Mouse (Mus musculus): ENCODE data around the gene Lsm3. TPM values are rescaled to one million over a fixed set of nuclear protein-coding genes. Genes with fewer than 3 reads are reported as not detected.

The Lsm3 gene
- polyA plus RNA-seq, 1 experiment from 2014 or later: 223 TPM

DNA sequence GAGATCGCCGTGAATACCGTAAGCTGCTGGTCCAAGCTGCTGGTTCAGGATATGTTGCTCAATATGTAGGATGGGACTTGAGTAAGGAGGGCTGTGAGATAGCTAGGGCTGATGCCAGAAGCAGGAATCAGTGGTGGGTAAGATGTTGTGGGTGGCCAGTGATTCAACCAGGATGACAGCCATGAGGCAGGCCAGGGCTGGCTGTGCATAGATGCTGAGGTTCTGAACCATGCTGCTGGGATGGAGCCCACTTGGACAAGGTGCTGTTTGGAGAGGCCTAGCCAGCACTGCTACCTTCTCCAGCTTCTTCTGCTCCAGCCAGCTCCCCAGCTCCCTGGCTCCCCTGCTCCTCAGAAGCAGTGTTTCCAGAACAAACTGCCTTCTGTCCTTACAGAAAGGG is 35.9 kb downstream of the Lsm3 start:
- ATAC-seq (ENCODE audit: low read depth) (no peak), DNase-seq (ENCODE audit: low spot score) (no peak)
- no peak overlapping the region for H3K27ac ChIP-seq (replicated peaks; ENCODE audit: low read depth, low read length)
- peaks cover 14% of the 10 kb centered on the region for H3K4me1 ChIP-seq (ENCODE audit: control insufficient read depth, insufficient read depth, low read length)
- 96% methylated on average over 3 of the region's 3 CpGs for WGBS
- H3K9me3 ChIP-seq (ENCODE audit: control insufficient read depth, low read length): 0 out of 2 replicates have a peak, but pooled peaks cover 3% of the 10 kb centered on the region
- H3K4me3 ChIP-seq (ENCODE audit: low read depth, low read length): no peak overlapping the region
- no peaks in the 10 kb centered on the region for H3K27me3 ChIP-seq (replicated peaks; ENCODE audit: control insufficient read depth, insufficient read depth, low read length)
- no peak overlapping the region for H3K9ac ChIP-seq (ENCODE audit: low read depth, low read length)
- no peaks in the 10 kb centered on the region for H3K36me3 ChIP-seq (ENCODE audit: control insufficient read depth, insufficient read depth, low read length)
- H3K4me2 ChIP-seq (ENCODE audit: low read depth, low read length): no peak overlapping the region

DNA sequence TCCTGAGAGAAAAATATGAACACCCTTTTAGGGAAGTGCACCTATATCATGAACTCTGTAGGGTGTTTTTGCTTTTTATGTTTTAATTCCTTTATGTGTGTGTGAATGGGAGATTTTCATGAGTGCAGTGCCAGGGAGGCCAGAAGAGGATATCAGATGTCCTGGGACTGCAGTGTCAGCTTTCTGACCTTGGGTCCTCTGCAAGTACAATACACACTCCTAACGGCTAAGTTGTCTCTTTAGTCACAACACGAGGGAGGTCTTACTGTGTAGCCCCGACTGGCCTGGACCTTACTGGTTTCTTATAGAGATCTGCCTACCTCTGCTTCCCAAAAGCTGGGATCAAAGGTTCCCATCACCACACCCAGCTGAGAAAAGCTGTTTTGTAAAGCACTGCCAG is 37.0 kb downstream of the Lsm3 start:
- H3K4me1 ChIP-seq (ENCODE audit: control insufficient read depth, insufficient read depth, low read length): peaks cover 14% of the 10 kb centered on the region
- H3K27ac ChIP-seq (replicated peaks; ENCODE audit: low read depth, low read length): no peak overlapping the region
- WGBS: 30% methylated on average over 3 of the region's 3 CpGs
- H3K9me3 ChIP-seq (ENCODE audit: control insufficient read depth, low read length): 0 out of 2 replicates have a peak, but pooled peaks cover 3% of the 10 kb centered on the region
- no peaks in the 10 kb centered on the region for H3K27me3 ChIP-seq (replicated peaks; ENCODE audit: control insufficient read depth, insufficient read depth, low read length)
- no peak overlapping the region for H3K4me2 ChIP-seq (ENCODE audit: low read depth, low read length)
- H3K4me3 ChIP-seq (ENCODE audit: low read depth, low read length): no peak overlapping the region
- ATAC-seq (ENCODE audit: low read depth): no peak
- DNase-seq (ENCODE audit: low spot score): no peak
- H3K36me3 ChIP-seq (ENCODE audit: control insufficient read depth, insufficient read depth, low read length): no peaks in the 10 kb centered on the region
- no peak overlapping the region for H3K9ac ChIP-seq (ENCODE audit: low read depth, low read length)

DNA sequence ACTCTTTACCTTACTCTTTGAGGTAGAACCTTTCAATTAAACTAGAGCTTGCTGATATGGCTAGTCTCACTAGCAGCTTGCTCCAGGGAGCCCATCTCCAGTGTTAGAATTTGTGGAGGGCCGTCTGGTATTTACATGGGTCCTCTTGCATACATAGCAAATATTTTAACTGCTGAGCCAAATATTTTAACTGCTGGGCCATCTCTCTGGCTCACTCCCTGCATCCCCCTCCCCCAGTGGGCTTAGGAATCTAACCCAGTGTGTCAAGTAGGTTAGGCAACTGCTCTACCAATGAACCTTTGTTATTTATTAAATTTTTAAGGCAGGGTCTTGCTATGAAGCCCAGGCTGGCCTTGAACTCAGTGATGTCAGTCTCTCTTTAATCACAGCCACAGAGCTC is 42.8 kb downstream of the Lsm3 start:
- H3K27ac ChIP-seq (replicated peaks; ENCODE audit: low read depth, low read length): no peak overlapping the region

GRCm38 (mm10) chr6:91559371-91559770 is 43.6 kb downstream of the Lsm3 start:
- Histone ChIP-seq H3K4me2 (ENCODE audit: low read depth, low read length) (no peak overlapping the region), H3K27ac (replicated peaks; ENCODE audit: low read depth, low read length) (no peak overlapping the region), H3K9me3 (ENCODE audit: control insufficient read depth, low read length) (0 out of 2 replicates have a peak, but pooled peaks cover 3% of the 10 kb centered on the region), H3K4me1 (ENCODE audit: control insufficient read depth, insufficient read depth, low read length) (no peaks in the 10 kb centered on the region), H3K27me3 (replicated peaks; ENCODE audit: control insufficient read depth, insufficient read depth, low read length) (no peaks in the 10 kb centered on the region), H3K4me3 (ENCODE audit: low read depth, low read length) (no peak overlapping the region), H3K9ac (ENCODE audit: low read depth, low read length) (no peak overlapping the region), H3K36me3 (ENCODE audit: control insufficient read depth, insufficient read depth, low read length) (no peaks in the 10 kb centered on the region)
- 74% methylated on average over 4 of the region's 4 CpGs for WGBS
- no peak for DNase-seq (ENCODE audit: low spot score)
- no peak for ATAC-seq (ENCODE audit: low read depth)

More for the DNA sequence above, 42.8 kb downstream of the Lsm3 start:
- H3K4me3 ChIP-seq (ENCODE audit: low read depth, low read length): no peak overlapping the region
- H3K9me3 ChIP-seq (ENCODE audit: control insufficient read depth, low read length): 0 out of 2 replicates have a peak, but pooled peaks cover 3% of the 10 kb centered on the region
- H3K9ac ChIP-seq (ENCODE audit: low read depth, low read length): no peak overlapping the region
- H3K27me3 ChIP-seq (replicated peaks; ENCODE audit: control insufficient read depth, insufficient read depth, low read length): no peaks in the 10 kb centered on the region
- DNase-seq (ENCODE audit: low spot score) (no peak), ATAC-seq (ENCODE audit: low read depth) (no peak)
- H3K36me3 ChIP-seq (ENCODE audit: control insufficient read depth, insufficient read depth, low read length): no peaks in the 10 kb centered on the region
- 42% methylated on average over 1 of the region's 1 CpGs for WGBS
- no peak overlapping the region for H3K4me2 ChIP-seq (ENCODE audit: low read depth, low read length)
- H3K4me1 ChIP-seq (ENCODE audit: control insufficient read depth, insufficient read depth, low read length): no peaks in the 10 kb centered on the region

- no peak overlapping the region for H3K27ac ChIP-seq (replicated peaks; ENCODE audit: low read depth, low read length)
- no peak for ATAC-seq (ENCODE audit: low read depth)
Observed at GRCm38 (mm10) chr6:91560186-91560585, 44.5 kb downstream of the Lsm3 start.

GRCm38 (mm10) chr6:91563031-91563430 is 47.3 kb downstream of the Lsm3 start:
- Histone ChIP-seq H3K36me3 (ENCODE audit: control insufficient read depth, insufficient read depth, low read length) (no peaks in the 10 kb centered on the region), H3K27ac (replicated peaks; ENCODE audit: low read depth, low read length) (no peak overlapping the region), H3K4me1 (ENCODE audit: control insufficient read depth, insufficient read depth, low read length) (no peaks in the 10 kb centered on the region), H3K4me3 (ENCODE audit: low read depth, low read length) (no peak overlapping the region), H3K9me3 (ENCODE audit: control insufficient read depth, low read length) (no peaks in the 10 kb centered on the region), H3K9ac (ENCODE audit: low read depth, low read length) (no peak overlapping the region), H3K4me2 (ENCODE audit: low read depth, low read length) (no peak overlapping the region), H3K27me3 (replicated peaks; ENCODE audit: control insufficient read depth, insufficient read depth, low read length) (no peaks in the 10 kb centered on the region)
- DNase-seq (ENCODE audit: low spot score): no peak
- 79% methylated on average over 3 of the region's 3 CpGs for WGBS
- no peak for ATAC-seq (ENCODE audit: low read depth)

More at GRCm38 (mm10) chr6:91560186-91560585, 44.5 kb downstream of the Lsm3 start:
- Histone ChIP-seq H3K27me3 (replicated peaks; ENCODE audit: control insufficient read depth, insufficient read depth, low read length) (no peaks in the 10 kb centered on the region), H3K4me1 (ENCODE audit: control insufficient read depth, insufficient read depth, low read length) (no peaks in the 10 kb centered on the region), H3K4me3 (ENCODE audit: low read depth, low read length) (no peak overlapping the region), H3K9me3 (ENCODE audit: control insufficient read depth, low read length) (0 out of 2 replicates have a peak, but pooled peaks cover 3% of the 10 kb centered on the region), H3K9ac (ENCODE audit: low read depth, low read length) (no peak overlapping the region), H3K4me2 (ENCODE audit: low read depth, low read length) (no peak overlapping the region), H3K36me3 (ENCODE audit: control insufficient read depth, insufficient read depth, low read length) (no peaks in the 10 kb centered on the region)
- DNase-seq (ENCODE audit: low spot score): no peak
- WGBS: 92% methylated on average over 3 of the region's 3 CpGs

GRCm38 (mm10) chr6:91566407-91566806 is 50.7 kb downstream of the Lsm3 start:
- no peaks in the 10 kb centered on the region for H3K36me3 ChIP-seq (ENCODE audit: control insufficient read depth, insufficient read depth, low read length)
- no peak overlapping the region for H3K9ac ChIP-seq (ENCODE audit: low read depth, low read length)
- no peaks in the 10 kb centered on the region for H3K9me3 ChIP-seq (ENCODE audit: control insufficient read depth, low read length)
- no peak overlapping the region for H3K4me2 ChIP-seq (ENCODE audit: low read depth, low read length)
- H3K4me1 ChIP-seq (ENCODE audit: control insufficient read depth, insufficient read depth, low read length): no peaks in the 10 kb centered on the region
- DNase-seq (ENCODE audit: low spot score): no peak
- WGBS: 73% methylated on average over 9 of the region's 9 CpGs
- no peak overlapping the region for H3K27ac ChIP-seq (replicated peaks; ENCODE audit: low read depth, low read length)
- ATAC-seq (ENCODE audit: low read depth): no peak
- no peak overlapping the region for H3K4me3 ChIP-seq (ENCODE audit: low read depth, low read length)
- H3K27me3 ChIP-seq (replicated peaks; ENCODE audit: control insufficient read depth, insufficient read depth, low read length): no peaks in the 10 kb centered on the region

Other genes starting within 250 kb of the Lsm3 start
- gene Wnt7a, start 104.6 kb upstream of the Lsm3 start, polyA plus RNA-seq (2014; fragmentation: Nextera tagmentation; extraction: Ambion mirVana): 0.54 and 1.2 TPM in 2 replicates
- gene Chchd4, start 42.4 kb upstream of the Lsm3 start, polyA plus RNA-seq (2014; fragmentation: Nextera tagmentation; extraction: Ambion mirVana): 22.7 and 24.8 TPM in 2 replicates
- 68.2 and 69.5 TPM in 2 replicates for gene Tmem43, start 42.2 kb upstream of the Lsm3 start, polyA plus RNA-seq (2014; fragmentation: Nextera tagmentation; extraction: Ambion mirVana)
- 12.4 and 15.6 TPM in 2 replicates for gene Xpc, start within 50 bp of the Lsm3 start, polyA plus RNA-seq (2014; fragmentation: Nextera tagmentation; extraction: Ambion mirVana)
- gene Slc6a6, start 168.1 kb downstream of the Lsm3 start, polyA plus RNA-seq (2014; fragmentation: Nextera tagmentation; extraction: Ambion mirVana): 40.8 and 47.5 TPM in 2 replicates

Measured in embryonic facial prominence, embryonic 14.5 days (tissue).